Mouse (Mus musculus) heart, embryonic 16.5 days (tissue): ENCODE results near the gene Tmem219. TPM values are rescaled to one million over a fixed set of nuclear protein-coding genes. Genes with fewer than 3 reads are reported as not detected.

Experiments used
- ATAC-seq: fragments of 200-750 bp; cut with Nextera tagmentation; replicated peaks from 2 replicates; pipeline ENCODE4 v1.8.0; 2017; ENCODE audit warnings: moderate number of reproducible peaks; ENCODE audit not compliant: insufficient read depth, low FRiP score; ENCODE audit errors: extremely low read depth
- H3K27ac ChIP-seq: fragments of 300-500 bp; sonication (generic); 2 replicates; pipeline ENCODE4 v1.5.1; 2014; ENCODE audit warnings: mild to moderate bottlenecking, low read length, control low read depth, moderate library complexity
- H3K27me3 ChIP-seq: fragments of 300-500 bp; sonication (generic); 2 replicates; pipeline ENCODE4 v1.6.1; 2014; ENCODE audit warnings: low read length, mixed read lengths; ENCODE audit not compliant: control insufficient read depth, insufficient read depth
- H3K36me3 ChIP-seq: fragments of 300-500 bp; sonication (generic); 2 replicates; pipeline ENCODE4 v1.6.1; 2014; ENCODE audit not compliant: control insufficient read depth, insufficient read depth
- H3K4me1 ChIP-seq: fragments of 300-500 bp; sonication (generic); 2 replicates; pipeline ENCODE4 v1.6.1; 2014; ENCODE audit warnings: low read length, mixed read lengths; ENCODE audit not compliant: control insufficient read depth, insufficient read depth
- H3K4me2 ChIP-seq: fragments of 300-500 bp; sonication (generic); 2 replicates; pipeline ENCODE4 v1.6.1; 2014; ENCODE audit warnings: low read depth, mild to moderate bottlenecking, control low read depth, low read length
- H3K4me3 ChIP-seq: fragments of 300-500 bp; sonication (generic); 2 replicates; pipeline ENCODE4 v1.5.1; 2014; ENCODE audit warnings: mild to moderate bottlenecking, control low read depth, low read length
- H3K9ac ChIP-seq: fragments of 300-500 bp; sonication (generic); 2 replicates; pipeline ENCODE4 v1.6.1; 2014; ENCODE audit warnings: low read length, control low read depth
- H3K9me3 ChIP-seq: fragments of 300-500 bp; sonication (generic); replicated peaks from 2 replicates; pipeline ENCODE4 v1.6.1; 2016; ENCODE audit warnings: low read length; ENCODE audit not compliant: control insufficient read depth
- WGBS: fragments of 180-500 bp; shearing (Covaris S2); extraction: QIAGEN DNeasy Blood & Tissue Kit; methylation state at CpG from one replicate; pipeline ENCODE4 v1.1.7; 2014; 5-methylcytosine and 5-hydroxymethylcytosine counted together
- polyA plus RNA-seq: library from polyadenylated mRNA; unstranded; fragments of >200 nt; fragmentation: Nextera tagmentation; extraction: Ambion mirVana; gene quantifications from 2 replicates; pipeline ENCODE4 v1.2.1, GENCODE M21; 2015

The Tmem219 gene
- polyA plus RNA-seq, 1 experiment from 2014 or later: 19.6 TPM

DNA sequence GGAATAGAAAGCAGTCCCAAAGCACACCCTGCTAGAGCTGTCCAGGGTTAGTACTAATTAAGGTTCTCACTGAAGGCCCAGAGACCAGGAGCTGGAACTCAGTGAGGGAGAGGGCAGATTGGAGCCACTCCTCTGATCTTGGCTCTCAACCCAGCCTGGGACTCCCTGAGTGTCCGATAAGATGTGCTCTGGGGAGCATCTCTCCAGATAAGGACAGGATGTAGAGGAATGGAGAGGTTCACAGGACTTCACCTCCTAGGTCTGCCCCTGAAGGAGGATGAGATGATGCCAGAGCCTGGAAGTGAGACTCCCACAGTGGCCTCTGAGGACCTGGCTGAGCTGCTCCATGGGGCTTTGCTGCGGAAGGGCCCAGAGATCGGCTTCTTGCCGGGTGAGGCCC is 29.0 kb upstream of the Tmem219 start:
- Histone ChIP-seq H3K9ac (no peak overlapping the region), H3K27me3 (peaks cover 29% of the 10 kb centered on the region), H3K4me1 (peaks cover 4% of the 10 kb centered on the region; the same call in 1 of the 2 replicates), H3K4me2 (no peak overlapping the region), H3K27ac (no peak overlapping the region), H3K4me3 (no peak overlapping the region), H3K36me3 (no peaks in the 10 kb centered on the region), H3K9me3 (no peaks in the 10 kb centered on the region)
- no peak for ATAC-seq
- 9% methylated on average over 4 of the region's 4 CpGs for WGBS

DNA sequence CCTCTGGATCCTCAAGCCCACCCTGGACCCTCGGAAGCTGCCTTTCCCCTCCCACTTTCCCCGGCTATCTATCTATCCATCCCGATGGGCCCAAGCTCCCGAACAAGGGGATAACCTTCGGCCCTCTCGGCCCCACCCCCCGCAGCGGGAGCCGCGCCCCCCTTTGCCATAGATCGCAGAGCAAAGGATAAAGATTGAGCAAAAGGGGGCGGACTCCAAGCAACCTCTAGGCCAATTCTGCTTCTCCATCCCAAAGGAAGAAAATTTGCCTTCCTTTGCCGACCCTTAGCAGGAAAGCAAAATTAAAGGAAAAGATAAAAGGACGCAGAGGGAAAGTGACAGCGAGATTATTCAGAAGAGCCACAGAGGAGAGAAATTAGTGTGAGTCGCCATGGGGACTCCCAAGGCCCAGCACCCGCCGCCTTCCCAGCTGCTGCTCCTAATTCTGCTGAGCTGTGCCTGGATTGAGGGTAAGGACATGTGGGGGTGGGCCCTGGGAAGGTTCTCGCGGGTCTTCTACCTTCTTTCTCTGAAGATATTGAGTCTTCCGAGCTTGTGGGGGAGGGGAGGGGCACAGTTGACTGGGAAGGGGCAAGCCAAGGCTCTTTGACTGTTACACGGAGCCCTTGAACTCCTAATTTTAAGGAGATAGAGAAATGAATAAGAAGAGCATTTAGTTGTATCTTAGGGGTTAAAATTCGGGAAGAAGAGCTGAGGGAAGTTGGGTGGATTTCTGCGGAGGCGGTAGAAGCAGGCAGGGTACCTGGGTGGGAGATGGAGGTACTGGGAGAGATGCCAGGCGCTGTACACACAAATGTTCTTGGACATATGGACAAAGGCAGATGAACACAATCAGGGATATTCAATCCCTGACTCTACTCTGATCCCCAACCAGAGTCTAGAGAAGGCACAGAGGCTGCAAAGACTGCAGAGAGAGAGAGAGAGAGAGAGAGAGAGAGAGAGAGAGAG is 28.2 kb upstream of the Tmem219 start:
- no peak for ATAC-seq
- peak overlapping the region; percentile 78 for H3K4me2 ChIP-seq
- WGBS: 6% methylated on average over 26 of the region's 26 CpGs
- H3K36me3 ChIP-seq: no peaks in the 10 kb centered on the region
- H3K9me3 ChIP-seq: no peaks in the 10 kb centered on the region
- no peak overlapping the region for H3K9ac ChIP-seq
- no peak overlapping the region; the same call in 1 of the 2 replicates for H3K4me3 ChIP-seq
- H3K4me1 ChIP-seq: peaks cover 4% of the 10 kb centered on the region; the same call in 1 of the 2 replicates
- H3K27ac ChIP-seq: no peak overlapping the region
- peaks cover 29% of the 10 kb centered on the region for H3K27me3 ChIP-seq

DNA sequence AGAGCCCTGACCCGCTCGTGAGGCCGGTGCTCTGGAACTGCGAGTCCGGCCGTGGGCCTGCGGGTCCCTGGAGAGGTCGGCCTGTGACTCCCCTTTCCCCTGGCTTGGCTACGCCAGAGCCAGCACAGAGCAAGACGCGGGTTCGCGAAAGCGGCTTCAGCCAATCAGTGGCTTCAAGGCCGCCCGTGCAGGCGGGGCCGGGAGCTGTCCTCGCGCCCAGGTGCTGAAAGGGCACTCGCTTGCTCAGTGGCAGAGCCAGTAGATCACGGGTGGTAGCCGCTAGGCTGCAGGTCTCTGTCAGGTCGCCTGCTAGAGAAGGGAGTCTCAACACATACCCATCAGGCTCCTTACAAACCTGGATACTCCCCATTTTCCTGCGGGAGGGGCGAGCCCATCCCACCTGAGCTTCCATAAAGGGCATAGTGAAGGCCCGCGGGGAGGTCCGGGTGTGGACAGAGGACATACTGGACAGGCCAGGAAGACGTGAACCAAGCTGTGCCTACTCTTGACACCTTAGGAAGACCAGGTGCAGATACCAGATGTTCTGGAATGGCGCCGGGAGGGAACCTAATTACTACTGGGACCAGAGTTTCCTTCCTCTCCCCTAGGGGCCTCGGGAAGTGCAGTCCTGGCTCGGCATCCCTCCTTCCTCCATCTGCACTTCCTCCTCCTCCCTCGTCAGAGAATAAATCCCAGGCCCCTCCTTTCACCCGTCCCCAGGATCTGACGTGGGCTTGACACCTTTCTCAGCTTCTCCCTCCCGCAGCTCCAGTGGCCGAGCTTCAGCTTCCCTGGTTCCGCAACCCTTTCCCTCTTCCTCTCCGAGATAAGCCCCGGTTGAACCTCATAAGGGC is 27.3 kb upstream of the Tmem219 start, which contains the start of gene Sez6l2:
Sez6l2 (plus strand) TSS at position 771 of the 854 bp plus-strand sequence.
- peaks cover 4% of the 10 kb centered on the region; the same call in 1 of the 2 replicates for H3K4me1 ChIP-seq
- WGBS: 1% methylated on average over 42 of the region's 42 CpGs
- H3K4me3 ChIP-seq: peak within 1 kb of the TSS; percentile 48
- peak; percentile 85 for ATAC-seq
- H3K27me3 ChIP-seq: peaks cover 29% of the 10 kb centered on the region
- H3K36me3 ChIP-seq: no peaks in the 10 kb centered on the region
- H3K4me2 ChIP-seq: peak within 1 kb of the TSS; percentile 78
- no peak within 1 kb of the TSS for H3K27ac ChIP-seq
- H3K9ac ChIP-seq: peak within 1 kb of the TSS; percentile 35; the same call in 1 of the 2 replicates
- no peaks in the 10 kb centered on the region for H3K9me3 ChIP-seq

DNA sequence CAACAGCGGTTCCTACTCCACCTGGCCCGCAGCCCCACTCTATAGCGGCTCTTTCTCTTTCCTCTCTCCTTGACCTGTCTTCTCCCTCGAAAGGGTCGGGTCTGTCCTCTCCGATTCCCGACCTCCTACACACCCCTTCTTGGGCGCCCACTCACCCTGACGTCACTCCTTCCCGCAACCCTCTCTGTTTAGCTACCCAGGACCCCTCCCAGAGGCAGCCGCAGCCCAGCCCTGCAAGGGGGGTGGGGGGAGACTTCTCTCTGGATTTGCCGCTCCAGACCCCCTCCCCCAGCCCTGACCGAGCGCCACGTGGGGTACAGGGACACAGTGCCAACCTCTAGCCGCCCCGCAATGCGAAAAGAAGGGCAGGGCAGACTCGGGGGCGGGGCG is 26.7 kb upstream of the Tmem219 start, which contains the start of gene Asphd1:
Asphd1 (minus strand) TSS at position 180 of the 390 bp plus-strand sequence.
- Histone ChIP-seq H3K36me3 (no peaks in the 10 kb centered on the region), H3K4me2 (peak within 1 kb of the TSS; percentile 78), H3K9ac (peak within 1 kb of the TSS; percentile 35; the same call in 1 of the 2 replicates), H3K4me3 (peak within 1 kb of the TSS; percentile 48), H3K27me3 (peaks cover 29% of the 10 kb centered on the region), H3K27ac (no peak within 1 kb of the TSS), H3K9me3 (no peaks in the 10 kb centered on the region), H3K4me1 (peaks cover 4% of the 10 kb centered on the region; the same call in 1 of the 2 replicates)
- 0 out of 2 replicates have a peak, but pooled peaks have one; percentile 2 for ATAC-seq
- WGBS: 1% methylated on average over 21 of the region's 21 CpGs

DNA sequence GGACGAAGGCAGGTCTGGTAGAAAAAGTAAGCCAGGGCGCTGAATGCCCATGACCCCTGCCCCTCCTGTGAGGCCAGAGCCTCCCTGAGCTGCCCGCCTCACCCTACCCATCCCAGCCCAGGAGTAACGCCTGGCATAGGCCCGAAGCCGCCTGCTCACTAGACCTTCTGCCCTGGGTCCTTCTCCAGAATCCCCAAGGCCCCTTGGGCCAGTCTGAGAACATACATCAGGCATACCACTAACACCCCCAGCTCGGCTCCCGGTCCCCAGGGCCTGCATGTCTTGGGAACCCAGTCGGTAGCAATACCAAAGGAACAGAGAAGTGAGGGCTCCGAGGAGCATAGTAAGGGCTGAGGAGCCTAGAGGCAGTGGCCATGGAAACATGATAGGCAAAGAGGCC is 25.9 kb upstream of the Tmem219 start:
- 69% methylated on average over 10 of the region's 10 CpGs for WGBS
- Histone ChIP-seq H3K4me3 (no peak overlapping the region), H3K4me1 (peaks cover 4% of the 10 kb centered on the region; the same call in 1 of the 2 replicates), H3K9ac (no peak overlapping the region), H3K36me3 (no peaks in the 10 kb centered on the region), H3K9me3 (no peaks in the 10 kb centered on the region), H3K4me2 (no peak overlapping the region), H3K27ac (no peak overlapping the region), H3K27me3 (peaks cover 29% of the 10 kb centered on the region)
- ATAC-seq: no peak

DNA sequence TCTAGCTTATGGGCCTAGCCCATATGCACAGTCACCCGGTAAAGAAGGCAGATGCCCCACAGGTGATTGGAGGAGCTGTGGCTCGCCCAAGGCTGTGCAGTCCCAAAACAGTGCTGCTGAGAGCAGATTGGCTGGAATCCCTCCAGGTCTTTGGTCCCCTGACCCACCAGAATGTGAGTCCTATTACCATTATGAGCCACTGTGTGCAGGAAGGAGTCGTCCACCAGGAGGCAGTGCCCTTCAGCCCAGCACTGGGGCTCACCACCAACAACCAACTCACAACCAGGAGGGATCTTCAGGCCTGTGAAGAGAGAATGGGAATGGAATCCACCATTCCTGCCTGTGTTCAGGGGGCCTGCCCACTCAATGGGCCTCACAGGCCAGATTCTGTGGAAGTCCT is 23.8 kb upstream of the Tmem219 start:
- H3K27ac ChIP-seq: no peak overlapping the region
- H3K9me3 ChIP-seq: no peaks in the 10 kb centered on the region
- H3K27me3 ChIP-seq: peaks cover 16% of the 10 kb centered on the region
- no peak overlapping the region for H3K4me3 ChIP-seq
- ATAC-seq: no peak
- 41% methylated on average over 3 of the region's 3 CpGs for WGBS
- H3K36me3 ChIP-seq: no peaks in the 10 kb centered on the region
- H3K4me2 ChIP-seq: no peak overlapping the region
- H3K9ac ChIP-seq: no peak overlapping the region
- H3K4me1 ChIP-seq: peaks cover 4% of the 10 kb centered on the region; the same call in 1 of the 2 replicates

DNA sequence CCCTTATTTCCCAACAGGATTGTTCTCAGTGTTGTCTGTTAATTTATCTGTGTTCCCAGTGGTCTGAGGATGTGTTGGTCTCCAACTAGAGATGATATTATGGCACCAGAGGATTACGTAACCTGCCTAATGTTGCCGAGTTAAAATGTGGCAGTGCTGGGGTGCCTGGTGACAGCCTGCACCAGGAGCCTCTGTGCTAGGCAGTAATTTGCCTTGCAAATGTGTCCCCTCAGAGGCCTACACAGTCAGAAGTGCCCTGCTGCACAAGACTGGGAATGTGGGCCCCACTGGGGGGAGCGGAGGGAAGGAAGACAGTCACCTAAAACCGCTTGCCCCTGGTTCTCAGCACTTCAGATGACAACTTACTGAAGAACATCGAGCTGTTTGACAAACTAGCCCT is 19.1 kb upstream of the Tmem219 start:
- H3K27me3 ChIP-seq: no peaks in the 10 kb centered on the region
- no peak overlapping the region for H3K4me3 ChIP-seq
- ATAC-seq: no peak
- no peak overlapping the region for H3K4me2 ChIP-seq
- H3K9ac ChIP-seq: no peak overlapping the region
- no peaks in the 10 kb centered on the region for H3K4me1 ChIP-seq
- 78% methylated on average over 5 of the region's 5 CpGs for WGBS
- peaks cover 11% of the 10 kb centered on the region for H3K36me3 ChIP-seq
- H3K27ac ChIP-seq: no peak overlapping the region
- H3K9me3 ChIP-seq: no peaks in the 10 kb centered on the region

DNA sequence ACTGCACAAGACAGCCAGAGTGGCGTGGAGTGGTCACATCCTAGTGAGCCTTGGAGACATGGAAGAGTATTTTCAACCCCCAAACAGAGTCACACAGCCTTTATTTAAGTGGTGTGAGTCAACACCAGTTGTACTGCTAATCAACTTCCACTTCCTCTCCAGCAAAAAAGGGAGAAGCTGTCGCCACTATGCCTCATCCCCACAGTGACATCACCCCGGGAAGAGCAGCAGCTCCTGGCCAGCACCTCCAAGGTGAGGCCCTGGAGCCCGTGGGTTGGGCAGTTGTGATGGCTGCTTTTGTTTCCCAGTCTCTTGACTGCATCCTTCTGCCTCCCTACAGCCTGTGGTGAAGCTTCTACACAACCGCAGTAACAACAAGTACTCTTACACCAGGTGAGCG is 18.5 kb upstream of the Tmem219 start:
- Histone ChIP-seq H3K27ac (no peak overlapping the region), H3K27me3 (no peaks in the 10 kb centered on the region), H3K36me3 (peaks cover 14% of the 10 kb centered on the region), H3K4me1 (no peaks in the 10 kb centered on the region), H3K4me3 (no peak overlapping the region), H3K4me2 (no peak overlapping the region), H3K9ac (no peak overlapping the region), H3K9me3 (no peaks in the 10 kb centered on the region)
- WGBS: 54% methylated on average over 6 of the region's 6 CpGs
- ATAC-seq: no peak
